Mouse (Mus musculus) retina, postnatal 1 day (tissue): ENCODE data around the gene Tmco4.

Source experiments
- DNase-seq: peaks from one replicate; pipeline ENCODE4 v3.0.0-alpha.2; 2012

The Tmco4 gene

GRCm38 (mm10) chr4:138972827-138973718 lies at the start of gene Tmco4:
TSS of gene Tmco4 (plus strand) at chr4:138972888.
- peak; percentile 60 for DNase-seq

DNA sequence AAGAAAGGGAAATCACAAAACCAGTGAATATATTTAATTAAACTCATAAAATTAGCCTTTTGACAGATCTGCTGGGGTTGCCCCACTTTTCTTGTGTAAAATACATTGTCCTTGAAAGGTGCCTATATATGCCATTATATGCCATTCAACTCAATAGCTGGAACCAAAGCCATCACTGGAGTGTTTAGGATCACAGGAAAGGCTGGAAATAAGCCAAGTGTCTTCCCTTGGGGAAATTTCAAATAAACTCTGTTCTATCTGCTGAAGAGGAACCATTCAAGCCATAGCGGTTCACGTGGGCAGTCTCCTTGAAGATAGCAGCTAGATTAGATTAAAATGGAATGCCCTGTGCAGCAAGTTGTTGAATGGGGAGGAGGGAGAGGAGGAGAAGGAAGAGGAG lies 47.1 kb upstream of the Tmco4 start:
- no peak for DNase-seq

DNA sequence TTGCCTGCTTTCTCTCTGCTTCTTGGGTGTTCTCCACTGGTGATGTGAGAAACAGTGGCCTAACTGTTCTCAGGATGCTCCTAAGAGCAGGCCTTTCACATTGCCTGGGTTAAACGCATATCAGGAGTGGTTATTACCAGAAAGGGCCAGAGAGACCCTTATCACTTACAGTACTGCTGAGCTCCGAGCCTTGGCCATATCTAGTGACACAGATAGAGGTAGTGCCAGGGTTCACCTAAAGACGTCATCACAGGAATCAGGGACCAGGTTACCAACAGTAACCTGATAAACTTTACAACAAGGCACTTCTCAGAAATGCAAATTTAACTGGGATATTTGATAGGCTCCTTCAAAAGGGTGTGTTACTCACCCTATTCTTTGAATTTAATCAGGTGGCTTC lies 38.8 kb upstream of the Tmco4 start:
- DNase-seq: no peak

DNA sequence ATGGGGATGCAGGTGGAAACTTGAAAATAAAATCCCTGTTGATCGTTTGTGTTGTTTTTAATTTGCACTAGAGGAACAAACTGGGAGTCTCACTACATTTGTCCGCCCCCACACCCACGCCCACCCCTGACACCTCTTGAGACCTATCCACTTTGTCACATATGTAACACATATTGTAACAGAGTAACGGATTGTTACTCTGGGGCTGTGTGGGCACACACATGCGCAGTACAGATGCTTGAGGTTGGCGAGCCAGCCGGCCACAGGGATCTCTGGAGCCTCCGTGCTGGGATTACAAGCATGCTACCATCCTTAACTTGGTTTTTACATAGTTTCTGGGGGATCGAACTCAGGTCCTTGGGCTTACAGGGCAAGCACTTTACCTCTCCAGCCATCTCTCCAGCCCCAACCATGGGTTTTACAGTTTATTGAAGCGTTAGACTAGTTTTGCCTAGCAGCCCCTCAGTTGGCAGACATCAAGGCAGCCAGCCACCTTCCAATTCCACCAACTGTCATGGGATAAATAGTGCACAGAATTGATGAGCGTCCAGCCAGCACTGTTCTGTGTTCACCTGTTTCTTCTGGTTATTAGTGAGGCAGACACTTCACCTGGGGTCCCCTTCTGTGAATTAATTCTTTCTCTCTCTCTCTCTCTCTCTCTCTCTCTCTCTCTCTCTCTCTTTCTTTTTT lies 38.1 kb upstream of the Tmco4 start:
- no peak for DNase-seq

- no peak for DNase-seq
Observed at GRCm38 (mm10) chr4:138938495-138939269, 34.0 kb upstream of the Tmco4 start.

DNA sequence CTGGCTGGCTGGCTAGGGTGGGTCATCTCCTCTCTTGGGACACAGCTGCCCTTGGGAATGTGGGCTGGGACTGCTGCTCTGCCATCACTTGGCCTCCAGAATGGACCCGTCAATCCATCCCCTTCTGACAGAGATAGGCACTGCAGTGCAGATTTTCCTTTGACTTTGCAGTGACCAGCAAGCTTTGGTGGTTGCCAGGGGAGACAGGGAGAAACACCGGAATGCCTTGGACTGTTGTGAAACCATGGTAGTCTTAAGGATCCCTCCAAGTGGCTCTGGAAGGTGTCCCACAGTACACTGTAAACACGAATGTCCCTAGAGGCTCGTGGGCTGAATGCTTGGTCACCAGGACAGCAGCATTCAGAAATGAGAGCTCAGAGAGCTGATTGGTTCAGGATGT lies 33.2 kb upstream of the Tmco4 start:
- no peak for DNase-seq

DNA sequence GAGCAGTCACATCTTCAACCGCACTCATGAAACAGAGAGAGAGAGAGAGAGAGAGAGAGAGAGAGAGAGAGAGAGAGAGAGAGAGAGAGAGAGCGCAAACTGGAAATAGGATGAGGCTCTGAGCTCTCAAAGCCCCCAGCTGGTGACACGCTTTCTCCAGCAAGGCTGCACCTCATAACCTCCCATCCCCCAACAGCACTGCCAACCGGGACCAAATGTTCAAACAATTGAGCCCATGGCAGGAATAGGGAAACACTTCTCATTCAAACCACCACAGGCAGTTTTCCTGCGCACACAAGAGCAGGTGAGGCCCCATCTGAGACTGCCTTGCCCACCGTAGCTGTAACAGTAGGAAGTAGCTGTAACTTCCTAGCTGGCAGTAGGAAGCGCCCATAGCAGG lies 31.3 kb upstream of the Tmco4 start:
- peak; percentile 64 for DNase-seq

DNA sequence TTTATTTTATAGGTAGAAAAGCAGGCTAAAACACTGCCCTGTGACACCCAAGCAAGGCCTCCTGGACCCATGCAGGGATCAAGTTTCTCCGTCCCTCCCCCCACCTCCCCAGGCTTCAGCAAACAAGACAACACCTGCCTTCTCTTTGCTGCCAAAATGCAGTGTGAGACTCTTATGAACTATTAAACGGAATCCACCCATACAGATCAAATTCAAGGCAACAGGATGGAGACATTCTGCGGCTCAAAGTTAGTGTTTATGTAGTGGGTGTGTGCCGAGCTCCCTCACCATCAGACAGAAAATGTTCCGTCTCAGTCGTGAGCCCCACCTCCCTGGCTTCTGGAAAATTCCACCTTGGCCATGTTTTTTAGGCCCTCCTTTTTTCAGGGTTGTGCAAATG lies 30.7 kb upstream of the Tmco4 start:
- no peak for DNase-seq

GRCm38 (mm10) chr4:138943730-138944129 lies 29.0 kb upstream of the Tmco4 start:
- peak; percentile 86 for DNase-seq

DNA sequence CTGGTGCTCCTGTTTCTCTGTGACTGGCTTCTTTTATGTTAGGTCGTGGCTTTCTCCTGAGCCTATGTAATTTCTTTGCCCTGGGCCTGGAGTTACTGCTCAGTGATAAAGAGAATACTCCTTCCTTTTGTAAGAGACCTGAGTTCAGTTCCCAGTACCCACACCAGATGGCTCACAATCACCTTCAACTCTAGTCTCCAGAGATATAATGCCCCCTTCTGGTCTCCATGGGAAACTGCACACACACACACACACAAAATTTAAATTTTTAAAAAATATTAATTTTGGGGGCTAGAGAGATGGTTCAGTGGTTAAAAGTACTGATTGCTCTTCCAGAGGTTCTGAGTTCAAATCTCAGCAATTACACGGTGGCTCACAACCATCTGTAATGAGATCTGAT lies 24.4 kb upstream of the Tmco4 start:
- no peak for DNase-seq

GRCm38 (mm10) chr4:138958612-138959011 lies 14.1 kb upstream of the Tmco4 start:
- no peak for DNase-seq

GRCm38 (mm10) chr4:138959120-138959519 lies 13.6 kb upstream of the Tmco4 start:
- no peak for DNase-seq

DNA sequence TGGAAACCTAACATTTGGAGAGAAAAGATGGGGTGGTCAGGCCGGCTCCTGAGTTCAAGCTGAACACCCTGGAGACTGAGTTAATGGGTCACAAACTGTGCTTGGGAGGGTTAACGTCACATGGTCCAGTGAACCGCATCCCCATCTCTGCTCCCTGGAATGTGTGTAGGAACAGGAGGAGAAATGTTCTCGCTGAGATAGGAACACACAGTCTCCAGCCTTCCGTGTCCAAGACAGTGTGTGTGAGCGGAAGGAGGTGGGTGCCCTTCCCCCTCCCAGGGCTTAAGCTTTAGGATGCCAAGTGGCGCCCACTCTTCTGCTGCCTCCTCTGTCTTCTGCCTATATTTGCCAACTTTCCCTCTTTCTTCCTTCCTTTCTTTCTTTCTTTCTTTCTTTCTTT lies 12.8 kb upstream of the Tmco4 start:
- no peak for DNase-seq

DNA sequence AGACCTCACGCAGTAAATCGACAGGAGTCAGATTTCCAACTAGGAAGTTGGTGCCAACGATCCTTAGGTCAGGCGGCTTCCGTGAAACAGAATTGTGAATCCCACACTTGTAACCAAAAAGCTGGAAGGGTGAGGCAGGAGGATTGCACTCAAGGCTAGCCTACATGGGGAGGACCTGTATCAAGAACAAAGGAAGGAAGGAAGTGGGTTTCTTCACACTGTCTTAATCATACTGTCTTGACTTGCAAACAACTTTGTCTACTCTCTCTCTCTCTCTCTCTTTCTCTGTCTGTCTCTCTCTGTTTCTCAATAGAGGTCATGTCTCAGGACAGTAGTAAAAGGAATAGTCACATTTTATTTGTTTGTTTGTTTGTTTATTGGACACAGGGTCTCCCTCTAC lies 10.0 kb upstream of the Tmco4 start:
- no peak for DNase-seq

GRCm38 (mm10) chr4:138965871-138966270 lies 6.8 kb upstream of the Tmco4 start:
- no peak for DNase-seq

DNA sequence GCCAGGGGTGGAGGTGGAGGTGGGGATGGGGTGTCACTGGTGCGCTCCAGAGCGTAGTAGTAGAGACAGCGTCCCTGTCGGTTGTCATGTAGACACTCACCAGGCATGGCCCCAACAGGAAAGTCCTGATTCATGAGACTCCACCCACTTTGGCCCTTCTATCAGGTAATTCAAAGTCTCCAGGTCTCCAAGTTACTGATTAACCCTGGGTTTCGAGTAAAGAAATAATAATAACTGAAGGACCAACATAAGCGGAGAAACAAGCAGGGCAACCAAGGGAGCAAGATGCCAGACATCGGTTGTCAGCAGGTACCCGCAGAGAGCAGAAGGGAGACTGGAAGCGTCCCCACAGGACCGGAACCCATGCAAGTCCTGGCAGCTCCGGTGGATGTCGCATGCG lies 5.8 kb upstream of the Tmco4 start, which contains the start of gene Rnf186:
Gene Rnf186 (plus strand): TSS at position 247 of the 400 bp plus-strand sequence.
- no peak for DNase-seq

DNA sequence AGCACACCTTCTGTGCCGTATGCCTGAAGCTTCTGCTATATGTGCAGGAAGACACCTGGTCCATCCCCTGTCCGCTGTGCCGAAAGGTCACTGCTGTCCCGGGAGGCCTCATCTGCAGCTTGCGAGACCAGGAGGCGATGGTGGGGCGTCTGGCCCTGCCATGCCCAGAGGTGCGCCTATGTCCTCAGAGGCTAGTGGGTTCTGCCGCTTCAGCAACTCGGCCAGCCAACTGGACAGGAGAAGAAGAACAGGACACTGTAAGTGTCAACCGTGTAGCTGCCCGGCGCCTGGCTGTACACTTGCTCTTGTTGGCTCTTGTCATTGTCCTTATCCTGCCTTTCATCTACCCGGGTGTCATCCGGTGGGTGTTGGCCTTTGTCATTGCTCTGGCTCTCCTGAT lies 5.2 kb upstream of the Tmco4 start:
- DNase-seq: no peak

DNA sequence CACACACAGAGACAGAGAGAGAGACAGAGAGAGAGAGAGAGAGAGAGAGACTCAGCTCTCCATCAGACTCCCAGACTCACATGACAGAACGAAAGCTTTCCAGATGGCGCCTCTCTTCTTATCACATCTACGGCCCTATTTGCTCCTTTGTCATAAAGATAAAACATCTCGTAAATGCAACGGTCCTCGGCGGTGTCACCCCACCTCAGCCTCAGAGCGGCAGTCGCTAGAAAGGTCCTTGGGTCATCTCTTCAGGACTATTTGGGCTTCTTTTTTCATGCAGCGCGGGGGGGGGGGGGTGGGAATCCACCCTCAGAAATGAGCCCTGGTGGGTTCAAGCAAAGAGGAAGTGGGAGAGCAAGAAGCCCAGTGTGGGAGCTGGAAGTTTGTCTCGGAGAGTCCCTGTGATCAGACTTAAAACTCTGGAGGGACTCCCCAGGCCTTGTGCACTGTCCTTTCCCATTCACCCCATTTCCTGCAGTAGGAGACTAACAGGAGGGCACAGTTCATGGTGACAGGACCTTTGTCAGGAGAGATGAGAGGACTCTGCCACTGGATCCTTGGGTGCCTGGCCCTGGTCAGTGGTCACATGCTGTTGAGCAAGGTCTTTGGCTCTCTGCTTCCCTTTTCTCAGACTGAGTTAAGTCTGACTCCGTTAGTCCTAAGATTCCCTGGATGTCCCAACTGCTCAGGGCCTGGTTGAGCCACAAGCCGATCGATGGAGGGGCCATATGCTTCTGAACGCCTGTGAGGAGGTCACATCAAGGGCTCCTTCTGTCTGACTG lies 3.7 kb upstream of the Tmco4 start:
- DNase-seq: no peak

DNA sequence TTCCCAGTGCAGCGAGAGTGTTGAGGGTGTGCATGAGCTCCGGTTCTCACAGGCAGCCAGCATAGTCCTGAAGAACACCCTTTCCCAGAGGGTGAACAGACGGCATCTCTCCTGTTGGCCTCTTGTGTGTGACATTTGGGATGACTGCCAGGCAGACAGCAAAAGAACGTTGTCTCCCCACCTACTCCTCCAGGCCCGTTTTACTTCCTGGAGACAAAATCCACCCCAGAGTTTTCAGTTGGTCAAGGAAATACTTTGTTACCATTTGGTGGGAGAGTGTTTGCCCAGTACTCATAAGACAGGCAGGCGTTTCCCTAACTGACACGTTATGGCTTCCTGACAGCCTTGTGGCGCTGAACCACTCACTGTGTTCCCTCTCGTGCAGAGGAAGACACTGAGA lies 3.0 kb upstream of the Tmco4 start:
- DNase-seq: no peak

DNA sequence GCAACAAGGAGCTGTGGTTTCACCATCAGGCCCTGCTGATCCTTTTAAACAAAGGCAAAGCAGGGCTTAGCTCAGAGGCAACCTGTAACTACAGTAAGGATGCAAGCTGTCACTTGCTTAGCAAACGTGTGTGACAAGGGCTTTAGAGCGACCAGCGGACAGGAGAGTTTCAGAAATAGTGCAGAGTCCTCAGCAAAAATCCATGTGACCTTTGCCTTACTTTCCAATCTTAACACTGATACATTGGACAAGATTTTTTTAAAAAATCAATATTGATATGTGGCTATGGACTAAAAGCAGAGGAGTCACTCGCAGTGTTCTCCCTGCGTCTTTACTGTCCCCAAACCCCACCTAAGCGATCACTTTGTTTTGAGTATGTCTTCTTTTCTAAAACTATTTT lies 1.3 kb upstream of the Tmco4 start:
- no peak for DNase-seq

- peak; percentile 74 for DNase-seq
Observed at GRCm38 (mm10) chr4:138972139-138972826, 405 bp upstream of the Tmco4 start.

- DNase-seq: no peak
Observed at GRCm38 (mm10) chr4:138973719-138974115, 1.0 kb downstream of the Tmco4 start.
